ENCODE assay signal across 10 mouse cellular contexts in the genomic region with DNA sequence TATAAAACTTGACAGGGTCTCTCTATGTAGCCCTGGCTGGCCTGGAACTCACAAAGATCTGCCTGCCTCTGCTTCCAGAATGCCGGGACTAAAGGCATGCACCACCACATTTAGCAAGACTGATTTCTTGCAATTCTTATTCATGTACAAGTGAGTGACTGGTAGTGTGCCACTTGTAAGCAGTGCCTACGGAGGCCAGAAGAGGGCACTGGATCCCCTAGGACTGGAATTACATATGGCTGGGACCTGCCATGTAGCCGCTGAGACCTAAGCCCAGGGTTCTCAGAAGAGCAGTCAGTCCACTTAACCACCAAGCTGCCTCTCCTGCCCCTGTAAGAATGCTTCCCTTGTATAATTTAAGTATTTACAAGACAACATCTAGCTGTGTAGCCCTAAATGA. TPM values are rescaled to one million over a fixed set of nuclear protein-coding genes. Genes with fewer than 3 reads are reported as not detected.
DNase-seq lines count a peak whose midpoint lies in the region; ATAC-seq lines count a peak whose summit lies in the region.
"Had no signal": no experiment of that assay in that cellular context is flagged by ENCODE, and none has a peak within 500 bp of the region (broad histone marks: within the 10 kb centered on the region; RNA-seq: fewer than 3 reads in every experiment).

No protein-coding gene starts in this region.

- H3K4me3 ChIP-seq in hindbrain, embryonic 10.5 days = no peak overlapping the region
- H3K4me3 ChIP-seq in hindbrain, embryonic 16.5 days (ENCODE audit: low read length) = no peak overlapping the region
- H3K4me3 ChIP-seq: embryonic facial prominence, embryonic 12.5 days; limb, embryonic 12.5 days had no signal

- 34% methylated on average over 3 of the region's 3 CpGs for WGBS in hindbrain, embryonic 10.5 days
- WGBS in hindbrain, embryonic 16.5 days = 35% methylated on average over 3 of the region's 3 CpGs

- H3K27ac ChIP-seq in hindbrain, embryonic 10.5 days = no peak overlapping the region
- H3K27ac ChIP-seq in hindbrain, embryonic 16.5 days (ENCODE audit: low read depth, low read length) = no peak overlapping the region
- H3K27ac ChIP-seq: embryonic facial prominence, embryonic 12.5 days; limb, embryonic 12.5 days had no signal

- no peak for ATAC-seq in hindbrain, embryonic 16.5 days
- ATAC-seq in common myeloid progenitor, adult 5-6 weeks (replicated peaks; ENCODE audit: low read depth, poor library complexity, severe bottlenecking) = peak; percentile 31; the same call in 1 of the 2 replicates

- peaks cover 40% of the 10 kb centered on the region for H3K36me3 ChIP-seq in hindbrain, embryonic 10.5 days
- H3K36me3 ChIP-seq in hindbrain, embryonic 16.5 days (ENCODE audit: control insufficient read depth, insufficient read depth, low read length) = 0 out of 2 replicates have a peak, but pooled peaks cover 3% of the 10 kb centered on the region

- peaks cover 15% of the 10 kb centered on the region for H3K4me1 ChIP-seq in hindbrain, embryonic 10.5 days (replicated peaks)
- peaks cover 13% of the 10 kb centered on the region for H3K4me1 ChIP-seq in hindbrain, embryonic 16.5 days (ENCODE audit: control insufficient read depth, insufficient read depth, low read depth, low read length)

- H3K4me2 ChIP-seq in hindbrain, embryonic 16.5 days (ENCODE audit: low read length) = no peak overlapping the region
- H3K4me2 ChIP-seq: embryonic facial prominence, embryonic 12.5 days; limb, embryonic 12.5 days had no signal

- H3K27me3 ChIP-seq in hindbrain, embryonic 10.5 days (ENCODE audit: insufficient read depth, poor library complexity, severe bottlenecking) = no peaks in the 10 kb centered on the region
- no peaks in the 10 kb centered on the region for H3K27me3 ChIP-seq in hindbrain, embryonic 16.5 days (replicated peaks; ENCODE audit: control insufficient read depth, insufficient read depth, low read length)
- H3K27me3 ChIP-seq: embryonic facial prominence, embryonic 12.5 days; limb, embryonic 12.5 days had no signal

- H3K9ac ChIP-seq in hindbrain, embryonic 16.5 days (ENCODE audit: low read depth, low read length) = no peak overlapping the region
- H3K9ac ChIP-seq: embryonic facial prominence, embryonic 12.5 days; limb, embryonic 12.5 days had no signal

- DNase-seq in hindbrain, embryonic 10.5 days (ENCODE audit: low spot score) = peak; percentile 55
- DNase-seq in 416B (ENCODE audit: low read depth) (peak; percentile 81), WW6 (ENCODE audit: low read depth, low spot score) (peak; percentile 33)
- DNase-seq in kidney, postnatal 36 days = peak; percentile 57 to 80
- DNase-seq in natural killer cell, adult 2 months (ENCODE audit: low spot score in 2 of 2) = peak; percentile 45 to 61
- no peak for DNase-seq in yolk sac, embryonic 10.5 days (ENCODE audit: low spot score)

- H3K9me3 ChIP-seq in hindbrain, embryonic 10.5 days = no peaks in the 10 kb centered on the region
- no peaks in the 10 kb centered on the region for H3K9me3 ChIP-seq in hindbrain, embryonic 16.5 days (ENCODE audit: control insufficient read depth, low read length)
- H3K9me3 ChIP-seq: embryonic facial prominence, embryonic 12.5 days; limb, embryonic 12.5 days had no signal

RNA-seq across cellular contexts. Expression of gene Cryzl1, which starts 4.5 kb away (rescaled TPM):
- polyA plus RNA-seq in hindbrain, embryonic 10.5 days (2016; fragmentation: Nextera tagmentation; extraction: Ambion mirVana) = 65.1 and 71.6 TPM in 2 replicates
- polyA plus RNA-seq in hindbrain, embryonic 16.5 days (2015; fragmentation: Nextera tagmentation; extraction: Ambion mirVana) = 105 and 115 TPM in 2 replicates
- total RNA-seq in common myeloid progenitor, adult 5-6 weeks (2017) = 93.2 and 100 TPM in 2 replicates

RNA-seq across cellular contexts. Expression of gene Itsn1, which starts 4.8 kb away (rescaled TPM):
- polyA plus RNA-seq in hindbrain, embryonic 10.5 days (2016; fragmentation: Nextera tagmentation; extraction: Ambion mirVana) = 50.7 and 55.5 TPM in 2 replicates
- 49.6 and 52.7 TPM in 2 replicates for polyA plus RNA-seq in hindbrain, embryonic 16.5 days (2015; fragmentation: Nextera tagmentation; extraction: Ambion mirVana)
- 10.7 and 16.6 TPM in 2 replicates for total RNA-seq in common myeloid progenitor, adult 5-6 weeks (2017)

RNA-seq across cellular contexts. Expression of gene Donson, which starts 35.7 kb away (rescaled TPM):
- polyA plus RNA-seq in hindbrain, embryonic 10.5 days (2016; fragmentation: Nextera tagmentation; extraction: Ambion mirVana) = 32.9 and 34.6 TPM in 2 replicates
- polyA plus RNA-seq in hindbrain, embryonic 16.5 days (2015; fragmentation: Nextera tagmentation; extraction: Ambion mirVana) = 19.4 and 21.5 TPM in 2 replicates
- total RNA-seq in common myeloid progenitor, adult 5-6 weeks (2017) = 28.7 and 70.0 TPM in 2 replicates
